Mouse (Mus musculus) cerebellum, postnatal 14 days (tissue): ENCODE data around the gene Slc22a14.
A peak's percentile ranks its signal among the peaks of the same experiment; 100 is the strongest.
"Not testable (repeated sequence)": the region's sequence is repeated elsewhere in the genome, so short reads cannot be mapped to it uniquely, and the experiment has no call there.

Experiments used
- DNase-seq, 2 experiments: peaks; one replicate each; pipeline ENCODE4 v3.0.0; 2021; ENCODE audit warnings: mixed read lengths in 2 of 2

Gene Slc22a14

DNA sequence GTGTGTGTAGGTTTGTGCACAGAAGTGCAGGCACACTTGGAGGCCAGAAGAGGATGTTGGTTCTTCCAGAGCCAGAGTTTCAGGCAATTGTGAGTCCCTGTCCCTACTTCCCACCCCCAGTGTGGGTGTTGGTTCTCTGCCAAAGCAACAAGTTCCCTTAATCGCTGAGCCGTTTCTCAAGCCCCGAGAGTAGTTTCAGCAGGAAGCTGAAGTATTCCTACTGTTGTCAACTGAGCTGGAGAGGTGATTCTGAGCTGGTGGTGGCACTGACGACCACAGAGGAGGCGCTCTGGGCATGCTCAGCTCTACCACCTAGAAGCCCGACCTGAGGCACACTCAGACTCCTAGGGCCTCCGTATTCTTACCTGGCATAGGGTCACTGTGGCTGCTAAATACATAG lies at the start of gene Slc22a14:
Slc22a14 (minus strand) TSS at position 270 of the 400 bp plus-strand sequence.
- DNase-seq, result no peak

DNA sequence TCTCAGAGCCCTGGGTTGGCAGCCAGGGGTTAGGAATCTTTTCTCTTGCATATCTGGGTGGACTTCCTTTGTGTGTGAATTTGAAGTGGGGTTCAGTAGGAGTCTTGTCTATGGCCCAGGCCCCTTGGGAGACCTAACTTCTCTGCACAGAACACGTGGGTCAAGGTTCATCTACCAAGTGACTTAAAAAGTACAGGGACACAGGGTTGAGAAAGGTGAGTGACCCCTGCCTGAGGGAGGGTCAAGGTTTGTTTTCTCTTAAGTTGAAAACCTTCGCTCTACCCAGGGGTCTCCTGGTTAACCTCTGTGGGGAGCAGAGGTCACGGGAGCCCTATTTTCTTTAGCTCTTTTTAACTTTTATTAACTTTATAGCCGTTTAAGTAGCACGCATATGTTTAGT lies 44.5 kb upstream of the Slc22a14 start:
- DNase-seq, result no peak

DNA sequence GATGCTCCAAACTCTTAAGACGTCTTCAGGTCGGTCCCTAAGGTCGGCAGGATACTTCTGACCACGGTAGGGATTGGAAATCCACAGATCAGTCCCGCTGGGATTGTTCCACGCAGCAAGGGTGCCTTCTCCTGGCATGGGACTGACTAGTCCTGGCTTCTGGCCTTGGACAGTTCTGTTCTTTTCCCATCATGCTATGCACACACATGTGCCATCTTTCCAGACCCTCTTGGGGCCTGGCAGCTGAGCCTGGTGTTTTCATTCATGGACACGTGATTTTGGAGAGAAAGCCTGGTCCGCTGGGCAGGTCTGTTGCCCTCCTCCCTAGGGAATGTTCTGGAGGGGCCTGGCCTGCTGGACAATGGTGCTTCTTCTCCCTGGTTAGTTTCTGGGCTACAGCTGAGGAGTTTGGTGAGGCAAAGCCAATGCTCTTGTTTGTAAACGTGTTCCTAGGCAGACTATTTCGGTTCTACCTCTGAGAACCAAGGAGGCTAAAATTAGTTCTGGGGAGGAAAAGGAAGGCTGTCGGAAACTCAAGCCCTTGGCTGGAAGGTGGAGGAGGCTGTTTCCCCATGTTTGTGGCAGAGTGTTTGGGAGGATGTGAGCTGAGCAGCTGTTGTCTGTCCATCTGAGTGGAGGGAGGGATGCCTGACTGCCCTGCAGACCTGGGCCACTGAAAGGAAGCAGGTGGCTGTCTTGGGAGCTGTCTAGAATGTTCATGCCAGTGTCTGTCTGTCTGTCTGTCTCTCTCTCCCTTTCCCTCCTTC lies 43.7 kb upstream of the Slc22a14 start:
- peak in 1 of 2 experiments; percentile 20 for DNase-seq

DNA sequence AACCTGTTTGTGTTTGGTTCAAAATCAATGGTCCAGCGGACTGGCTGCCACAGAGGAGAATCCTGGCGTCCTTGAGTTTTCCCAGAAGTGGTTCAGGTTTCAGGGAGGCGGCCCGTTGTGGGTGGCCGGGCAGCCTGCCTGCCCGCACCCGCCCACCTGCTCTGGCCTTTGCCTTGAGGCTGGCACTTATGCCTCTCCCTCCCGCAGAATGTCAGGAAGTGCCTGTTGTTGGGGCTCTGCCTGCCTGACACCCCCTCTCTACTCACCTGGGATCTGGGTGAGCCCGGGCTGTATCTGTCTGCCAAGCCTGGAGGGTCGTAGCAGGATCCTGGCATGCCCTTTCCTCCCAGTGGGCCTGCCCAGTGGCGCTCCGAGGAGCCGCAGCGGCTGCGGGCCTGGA lies 42.5 kb upstream of the Slc22a14 start:
- DNase-seq, result no peak

DNA sequence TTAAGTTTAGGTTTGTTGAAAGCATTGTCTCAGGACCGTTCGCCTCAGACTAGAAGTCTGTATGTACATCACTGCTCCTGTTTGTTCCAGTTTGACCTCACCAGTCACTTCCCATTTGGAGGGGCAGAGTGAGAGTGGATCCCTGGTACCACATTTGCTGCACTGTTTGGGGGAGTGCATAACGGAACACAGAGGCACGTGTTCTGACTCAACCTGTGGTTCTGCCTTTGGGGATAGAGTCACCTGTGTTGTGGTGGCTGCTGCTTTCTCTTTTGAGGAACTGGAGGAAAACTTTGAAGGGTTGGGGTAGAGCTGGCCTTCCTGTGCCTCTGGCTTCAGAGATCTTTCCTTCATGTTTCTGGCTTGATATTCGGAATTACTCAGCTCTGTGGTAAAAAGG lies 38.7 kb upstream of the Slc22a14 start:
- DNase-seq, result no peak

DNA sequence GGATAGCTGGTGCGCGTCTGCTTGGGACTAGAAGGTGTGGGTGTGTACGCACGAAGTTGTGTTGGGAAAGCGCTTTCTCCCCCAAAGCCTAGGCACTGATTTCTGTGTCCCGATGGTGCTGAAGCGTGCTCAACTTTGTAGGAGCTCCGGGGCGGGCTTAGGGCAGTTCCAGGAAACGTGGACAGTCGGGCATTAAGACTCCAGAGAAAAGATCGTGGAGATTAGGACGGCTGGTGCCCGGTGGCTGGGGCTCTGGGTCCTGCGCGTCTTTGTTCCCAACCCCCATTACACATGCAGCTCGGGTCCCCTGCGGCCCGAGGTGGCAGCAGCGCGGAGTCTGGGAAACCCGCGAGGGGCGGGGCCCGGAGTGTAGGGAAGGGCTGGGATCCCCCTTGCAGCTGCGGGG lies 37.9 kb upstream of the Slc22a14 start:
- DNase-seq, result peak; percentile 38 to 58

DNA sequence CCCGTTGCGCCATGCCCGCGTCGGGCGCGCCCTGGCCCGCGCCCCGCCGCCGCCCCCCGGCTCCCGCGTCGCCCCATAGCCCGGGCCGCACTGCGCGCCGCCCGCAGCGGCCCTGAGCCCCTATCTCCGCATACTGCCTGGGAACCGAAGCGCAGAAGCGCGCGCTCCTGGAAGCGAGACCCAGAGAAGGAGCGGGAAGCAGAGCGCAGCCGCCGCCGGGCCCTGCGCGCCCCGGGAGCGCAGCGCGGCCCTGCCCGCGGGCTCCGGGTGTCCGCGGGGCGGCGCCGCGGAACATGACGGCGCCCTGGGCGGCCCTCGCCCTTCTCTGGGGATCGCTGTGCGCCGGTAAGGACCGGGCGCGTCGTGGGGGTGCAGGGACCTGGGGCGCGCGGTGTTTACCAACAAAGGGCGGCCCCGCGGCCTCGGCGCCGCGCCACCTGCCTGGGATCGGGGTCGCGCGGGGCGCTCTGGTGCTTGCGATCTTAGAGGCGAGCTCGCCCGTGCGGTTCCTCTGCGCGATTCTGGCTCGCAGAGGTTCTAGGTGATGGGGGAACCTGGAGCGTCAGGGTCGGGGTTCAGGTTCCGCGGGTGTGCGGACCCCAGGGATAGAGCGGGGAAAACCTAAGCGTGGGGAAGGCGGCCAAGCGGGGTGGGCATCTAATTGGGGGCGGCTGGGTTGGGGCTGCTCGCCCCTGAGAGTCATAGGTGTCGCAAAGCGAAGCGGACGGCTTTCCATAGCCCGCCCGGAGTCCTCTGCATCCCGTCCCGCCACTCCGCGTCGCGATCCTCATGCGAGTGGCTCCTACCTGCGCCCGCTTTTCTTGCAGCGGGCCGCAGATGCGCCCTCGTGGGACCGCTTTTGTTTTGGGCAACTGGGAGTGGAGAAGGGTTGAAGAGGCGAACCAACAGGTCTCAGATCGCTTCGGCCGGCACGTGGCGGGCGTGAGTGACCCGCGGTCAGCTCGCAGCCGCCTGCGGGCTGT lies 37.2 kb upstream of the Slc22a14 start:
- DNase-seq, result peak; percentile 69 to 71

DNA sequence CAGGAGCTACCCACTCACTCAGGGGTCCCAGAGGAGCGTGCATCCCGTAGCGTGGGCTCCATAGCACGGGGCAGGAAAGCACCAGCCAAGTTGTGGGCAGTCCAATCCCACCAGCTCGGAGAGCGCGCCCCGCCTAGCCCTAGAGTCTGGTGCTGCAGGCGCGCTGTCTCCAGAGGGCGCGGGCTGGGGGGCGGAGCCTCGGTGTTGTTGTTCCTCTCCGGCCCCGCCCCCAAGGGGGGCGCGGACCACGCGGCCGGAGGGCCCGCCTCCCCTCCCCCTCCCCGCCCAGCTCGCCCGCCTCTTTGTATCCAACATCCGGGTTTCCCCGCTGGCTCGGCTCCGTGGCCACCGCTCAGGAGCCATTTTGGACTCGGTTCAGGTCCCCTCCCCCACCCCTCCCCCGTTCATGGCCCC lies 36.5 kb upstream of the Slc22a14 start, which contains the start of gene Acvr2b:
Acvr2b (plus strand) TSS at position 318 of the 414 bp plus-strand sequence.
- DNase-seq, result peak; percentile 96

DNA sequence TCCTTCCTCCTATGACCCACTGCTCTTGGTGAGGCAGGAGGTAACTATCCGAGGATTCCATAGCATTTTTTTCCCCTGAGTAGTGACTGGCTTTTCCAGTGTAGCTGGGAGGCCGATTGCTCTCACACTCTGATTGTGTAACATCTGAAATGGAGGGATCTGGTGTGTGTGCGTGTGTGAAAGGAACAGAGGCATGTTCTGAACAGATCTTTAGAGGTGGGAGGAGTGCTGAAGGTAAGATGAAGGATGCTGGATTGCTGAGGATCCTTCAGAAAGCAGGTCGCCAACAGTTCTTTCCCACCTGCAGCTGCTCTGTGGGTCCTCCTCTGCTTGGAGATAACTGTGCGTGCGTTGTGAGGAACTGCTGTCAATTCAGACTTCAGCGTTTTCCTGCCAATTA lies 36.0 kb upstream of the Slc22a14 start:
- DNase-seq, result no peak

DNA sequence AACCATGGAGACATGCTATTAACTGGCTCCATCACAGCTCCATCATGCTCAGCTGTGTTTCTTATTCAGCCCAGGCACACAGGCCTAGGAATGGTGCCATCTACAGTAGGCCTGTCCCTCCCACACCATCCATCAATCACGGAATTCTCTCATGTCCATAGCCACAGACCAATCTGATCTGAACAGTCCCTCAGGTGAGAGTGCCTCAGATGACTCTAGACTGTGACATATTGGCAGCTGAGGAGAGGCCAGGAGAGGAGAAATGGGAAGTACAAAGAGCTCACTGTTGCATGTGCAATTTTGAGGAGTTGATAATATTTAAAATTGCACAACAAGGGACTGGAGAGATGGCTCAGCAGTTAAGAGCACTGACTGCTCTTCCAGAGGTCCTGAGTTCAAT lies 29.5 kb upstream of the Slc22a14 start:
- no peak for DNase-seq

DNA sequence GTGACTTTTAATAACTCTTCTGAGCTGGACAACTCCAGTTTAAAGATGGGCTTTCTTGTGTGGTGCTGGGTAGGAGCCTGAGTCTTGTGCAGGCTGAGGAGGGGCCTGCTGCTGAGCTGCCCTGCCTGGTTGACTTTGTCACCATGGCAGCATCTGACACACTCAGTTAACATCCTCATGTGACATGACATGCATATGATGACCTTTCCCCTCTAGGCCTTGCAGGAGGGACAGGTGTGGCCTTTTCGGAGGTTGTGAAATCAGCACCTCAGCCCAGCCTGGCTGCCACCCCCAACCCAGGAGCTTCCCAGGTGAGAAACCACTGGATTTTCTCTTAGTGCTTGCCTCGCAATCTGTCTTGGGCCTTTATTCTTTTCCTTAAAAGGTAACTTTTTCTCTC lies 24.9 kb upstream of the Slc22a14 start:
- no peak for DNase-seq

DNA sequence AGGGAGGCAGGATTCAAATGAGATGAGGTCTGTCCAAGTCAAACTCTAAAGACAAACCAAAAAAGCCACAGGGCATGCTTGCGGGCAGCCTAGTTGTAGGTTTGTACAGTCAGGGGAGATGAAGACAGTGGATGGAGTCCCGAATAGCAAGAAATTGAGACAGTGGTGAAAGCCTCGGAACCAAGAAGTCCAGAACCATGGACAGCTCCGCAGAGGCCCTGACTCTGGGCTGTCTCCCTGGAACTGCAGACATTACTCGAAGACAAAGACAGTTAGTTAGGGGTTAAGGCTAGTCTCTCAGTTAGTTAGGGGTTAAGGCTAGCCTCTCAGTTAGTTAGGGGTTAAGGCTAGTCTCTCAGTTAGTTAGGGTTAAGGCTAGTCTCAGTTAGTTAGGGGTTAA lies 23.6 kb upstream of the Slc22a14 start:
- DNase-seq, result no peak

DNA sequence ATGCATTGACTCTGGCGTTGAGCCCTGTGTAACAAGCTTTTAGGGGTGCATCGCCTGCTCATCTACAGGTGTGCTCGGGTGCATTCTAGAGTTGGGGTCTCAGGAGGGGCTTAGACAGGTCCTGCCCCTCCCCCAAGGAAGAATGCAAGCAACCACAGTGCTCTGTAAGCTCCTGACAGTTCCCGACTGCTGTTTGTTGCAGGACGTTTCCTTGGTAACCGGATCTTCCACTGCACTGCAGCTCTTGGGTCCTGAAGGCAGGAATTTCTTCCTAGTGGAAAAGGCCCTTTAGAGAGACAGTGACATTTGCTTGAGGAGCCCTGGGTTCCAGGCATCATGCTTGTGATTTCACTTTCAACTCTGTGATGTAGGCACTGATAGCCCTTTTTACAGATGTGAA lies 17.2 kb upstream of the Slc22a14 start:
- DNase-seq, result no peak

DNA sequence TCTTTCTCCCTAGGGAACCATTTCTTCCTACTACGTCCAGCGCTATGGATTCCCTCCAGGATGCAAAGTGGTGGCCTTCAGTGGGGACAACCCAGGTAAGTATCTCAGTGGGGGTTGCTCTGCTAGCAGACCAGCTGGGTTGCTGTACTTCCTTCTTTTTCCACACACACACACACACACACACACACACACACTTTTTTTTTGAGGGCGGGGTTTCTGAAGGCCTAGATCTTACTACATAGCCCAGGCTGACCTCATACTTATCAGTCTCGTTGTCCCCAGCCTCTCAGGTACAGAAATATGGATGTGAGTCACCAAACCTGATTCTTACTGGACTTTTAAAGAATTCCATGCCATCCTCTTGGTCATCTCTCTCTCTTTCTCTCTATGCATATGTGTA lies 12.9 kb upstream of the Slc22a14 start:
- DNase-seq, result no peak

DNA sequence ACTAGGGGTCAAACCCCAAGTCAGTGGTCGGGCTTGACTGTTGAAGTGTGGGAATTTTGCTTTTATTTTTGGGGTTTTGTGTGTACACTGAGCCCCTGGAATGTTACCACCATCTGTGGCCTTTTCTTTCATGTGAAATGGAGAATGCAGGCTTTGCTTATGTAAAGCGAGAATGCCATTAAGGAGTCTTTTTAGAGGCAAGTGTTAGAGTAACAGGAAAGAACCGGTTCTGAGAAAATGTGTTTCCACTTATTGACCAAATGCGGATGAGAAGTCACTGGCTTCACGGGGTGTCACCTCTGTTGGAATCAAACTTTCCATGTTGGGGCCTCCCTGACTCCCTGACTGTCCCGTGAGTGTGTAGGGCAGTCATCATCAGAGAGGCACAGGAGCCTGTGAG lies 10.2 kb upstream of the Slc22a14 start:
- DNase-seq, result no peak

DNA sequence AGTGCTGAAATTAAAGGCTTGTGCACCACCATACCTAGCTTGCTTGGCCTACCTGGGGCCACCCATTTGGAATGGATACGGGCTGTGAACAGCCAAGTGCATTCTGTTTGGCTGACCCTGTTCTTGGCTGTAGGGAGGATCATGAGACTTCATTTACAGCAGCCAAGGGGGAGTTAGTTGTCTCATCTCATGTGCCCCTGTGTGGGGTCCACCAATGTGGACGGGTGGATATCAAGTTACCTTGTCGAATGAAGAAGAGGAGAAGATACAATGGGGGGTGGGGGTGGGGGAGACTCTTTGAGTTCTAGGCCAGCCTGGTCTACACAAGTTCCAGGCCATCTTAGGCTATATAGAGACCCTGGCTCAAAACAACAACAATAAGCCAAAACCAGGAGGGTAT lies 9.7 kb upstream of the Slc22a14 start:
- DNase-seq, result no peak

DNA sequence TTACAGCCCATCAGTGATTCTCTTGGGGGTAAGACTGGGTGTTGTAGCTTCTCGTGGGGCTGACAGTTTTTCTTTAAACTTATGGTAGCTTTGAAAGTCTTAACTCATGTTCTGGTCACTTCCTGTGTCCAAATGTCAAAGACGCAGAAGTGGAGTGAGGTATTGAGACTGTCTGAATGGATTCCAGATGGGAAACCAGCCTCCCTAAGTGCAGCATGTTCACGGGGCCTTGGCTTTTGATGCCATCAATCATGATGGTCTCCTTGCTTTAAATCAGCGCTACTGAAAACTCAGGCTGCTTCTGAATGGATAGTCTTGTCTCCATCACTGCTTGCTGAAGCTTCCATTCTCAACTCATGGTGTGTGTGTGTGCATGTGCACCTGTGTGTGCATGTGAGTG lies 5.9 kb upstream of the Slc22a14 start:
- no peak for DNase-seq

DNA sequence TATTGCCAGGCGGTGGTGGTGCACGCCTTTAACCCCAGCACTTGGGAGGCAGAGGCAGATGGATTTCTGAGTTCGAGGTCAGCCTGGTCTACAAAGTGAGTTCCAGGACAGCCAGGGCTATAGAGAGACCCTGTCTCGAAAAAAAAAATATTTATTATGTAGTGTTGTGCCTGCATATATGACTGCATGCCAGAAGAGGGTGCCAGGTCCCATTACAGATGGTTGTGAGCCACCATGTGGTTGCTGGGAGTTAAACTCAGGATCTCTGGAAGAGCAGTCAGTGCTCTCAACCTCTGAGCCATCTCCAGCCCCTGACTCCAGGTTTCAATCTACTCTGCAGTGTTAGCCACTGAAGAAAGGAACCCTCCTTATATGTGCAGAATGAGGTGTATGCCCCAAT lies 5.4 kb upstream of the Slc22a14 start:
- not testable (repeated sequence) for DNase-seq

DNA sequence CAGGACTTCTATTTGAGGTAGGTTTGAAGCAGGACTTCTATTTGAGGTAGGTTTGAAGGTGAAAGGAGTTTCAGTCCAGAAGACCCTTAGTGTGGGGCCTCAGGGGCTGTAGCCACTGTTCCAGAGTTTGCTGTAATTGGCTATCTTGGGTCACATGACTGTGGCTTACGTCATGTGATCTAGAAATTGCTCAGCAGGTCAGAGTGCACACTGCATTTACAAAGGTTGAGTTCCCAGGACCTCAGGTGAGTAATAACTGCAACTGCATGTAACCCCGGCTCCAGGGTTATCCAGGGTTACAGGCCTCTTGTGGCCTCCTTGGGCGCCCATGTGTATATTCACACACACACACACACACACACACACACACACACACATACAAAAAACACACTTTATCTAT lies 3.0 kb upstream of the Slc22a14 start:
- no peak for DNase-seq

DNA sequence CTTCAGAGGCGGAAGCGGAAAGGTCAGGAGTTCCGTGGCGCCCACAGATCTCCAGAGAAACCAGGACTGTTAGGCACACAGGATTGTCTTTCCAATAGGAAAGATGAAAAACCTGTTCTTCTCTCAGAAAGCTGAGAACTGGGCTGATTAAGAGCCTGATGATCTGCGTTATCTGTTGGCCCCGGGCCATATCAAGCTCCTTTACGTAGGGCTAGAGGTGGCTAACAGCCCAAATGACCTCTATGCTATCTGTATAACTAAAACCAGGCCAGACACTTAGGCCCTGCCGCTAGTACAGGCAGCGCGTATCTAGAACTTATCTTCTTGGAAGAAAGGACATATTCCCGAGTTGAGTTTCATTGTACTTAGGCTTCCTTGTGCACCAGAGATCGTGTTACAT lies 2.1 kb downstream of the Slc22a14 start:
- DNase-seq, result no peak

DNA sequence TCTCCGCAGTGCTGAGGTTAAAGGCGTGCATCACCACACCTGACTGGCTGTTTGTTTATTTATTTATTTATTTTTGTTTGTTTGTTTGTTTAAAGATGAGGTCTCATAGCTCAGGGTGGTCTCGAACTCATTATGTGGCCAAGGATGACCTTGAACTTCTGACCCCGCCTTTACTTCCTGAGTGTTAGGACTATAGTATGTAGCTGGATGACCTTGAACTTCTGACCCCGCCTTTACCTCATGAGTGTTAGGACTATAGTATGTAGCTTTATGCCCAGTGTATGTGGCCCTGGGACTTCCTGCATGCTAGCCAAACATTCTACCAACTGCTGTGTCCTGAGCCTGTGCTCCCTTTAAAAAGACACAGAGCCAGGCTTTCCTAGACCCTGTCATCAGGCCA lies 3.9 kb downstream of the Slc22a14 start:
- DNase-seq, result no peak

DNA sequence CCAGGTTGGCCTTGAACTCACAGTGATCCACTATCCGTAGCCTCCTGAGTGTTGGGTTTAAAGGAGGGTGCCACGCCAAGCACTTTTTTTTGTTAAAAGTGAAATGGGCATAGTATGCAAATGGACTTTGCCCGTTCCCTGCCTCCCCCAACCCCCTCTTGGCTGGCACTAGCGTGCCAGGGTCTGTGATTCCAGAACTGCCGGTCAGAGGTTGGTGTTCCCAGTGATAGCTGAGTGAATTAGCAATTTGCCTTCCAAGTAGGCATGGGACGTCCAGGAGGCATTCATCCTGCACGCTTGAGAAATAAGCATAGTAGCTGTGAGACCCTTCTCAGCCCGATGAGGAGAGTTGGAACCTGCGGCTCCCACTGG lies 7.3 kb downstream of the Slc22a14 start:
- DNase-seq, result no peak

DNA sequence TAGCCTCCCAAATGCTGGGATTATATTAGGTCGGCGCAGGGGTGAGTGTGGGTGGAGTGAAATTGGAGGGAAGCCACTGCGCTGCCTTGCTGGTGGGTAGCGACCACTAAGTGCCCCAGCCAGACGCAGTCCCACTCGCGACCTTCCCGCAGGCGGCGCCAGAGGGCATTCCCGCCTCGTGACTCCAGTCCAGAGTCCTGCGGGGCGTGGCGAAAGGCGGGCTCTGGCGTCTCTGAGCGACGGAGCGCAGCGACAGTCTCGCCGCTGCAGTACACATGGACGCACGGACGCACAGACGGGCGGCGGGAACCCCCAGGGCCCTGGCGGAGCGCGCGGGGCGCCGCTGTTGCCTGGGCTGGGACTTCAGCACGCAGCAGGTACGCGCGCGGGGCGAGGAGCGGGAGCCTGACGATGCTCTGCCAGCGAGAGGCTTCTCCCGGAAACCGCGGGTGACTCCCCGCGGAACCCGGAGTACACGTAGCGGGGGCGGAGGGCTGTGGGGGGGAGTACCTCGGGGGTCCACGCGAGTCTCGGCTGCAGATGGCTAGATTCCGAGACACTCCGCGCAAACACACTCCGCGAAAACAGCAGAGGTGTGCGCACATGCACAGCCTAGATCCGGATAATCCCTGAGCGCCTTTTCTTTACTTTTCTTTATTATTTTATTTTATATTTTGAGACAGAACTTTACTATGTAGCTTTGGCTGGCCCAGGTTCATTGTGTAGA lies 7.9 kb downstream of the Slc22a14 start, which contains the start of gene Xylb:
Xylb (plus strand) TSS at position 51 of the 727 bp plus-strand sequence.
- peak; percentile 95 to 97 for DNase-seq
